Mouse (Mus musculus): ENCODE measurements at regions not wholly inside any gene's neighbourhood (a gene's known extent, or its start where the extent isn't known, plus 50 kb on each side); places are given as distances from the start of the nearest gene placed in this dataset.

DNA sequence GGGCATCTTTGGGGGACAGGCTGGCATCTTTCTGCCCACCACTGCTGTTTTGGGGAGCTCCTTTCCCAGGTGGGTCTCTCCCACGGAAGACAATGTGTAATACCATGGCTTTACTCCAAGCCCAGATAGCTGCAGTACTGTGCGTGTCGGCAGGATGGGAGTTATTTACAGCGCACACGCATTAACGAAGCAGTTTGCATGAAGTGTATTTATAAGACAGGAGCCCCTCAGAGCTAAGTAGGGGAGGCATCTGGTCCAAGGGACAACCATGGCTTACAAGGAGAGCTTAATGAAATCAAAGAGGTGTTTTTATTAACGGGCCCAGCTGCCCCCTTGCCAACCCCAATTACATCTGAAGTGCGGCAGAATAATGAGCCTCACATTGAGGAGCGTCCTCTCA is 169.0 kb downstream of the Katnal1 start:
- no peak for TF ChIP-seq CTCF (IDR thresholded peaks at IDR 0.05; ENCODE audit: borderline replicate concordance, extremely low read depth, insufficient read depth, insufficient read length)
- no peak for TF ChIP-seq POLR2A (IDR thresholded peaks at IDR 0.05; ENCODE audit: borderline replicate concordance, extremely low read depth, insufficient read depth, insufficient read length, poor library complexity, severe bottlenecking)

Measured in brain, embryonic 14.5 days (tissue).